Mouse (Mus musculus): Measurements from ENCODE around the gene Mapt. TPM values are rescaled to one million over a fixed set of nuclear protein-coding genes. Genes with fewer than 3 reads are reported as not detected.

Mapt gene
- polyA plus RNA-seq, 1 experiment, result 77.9 TPM

DNA sequence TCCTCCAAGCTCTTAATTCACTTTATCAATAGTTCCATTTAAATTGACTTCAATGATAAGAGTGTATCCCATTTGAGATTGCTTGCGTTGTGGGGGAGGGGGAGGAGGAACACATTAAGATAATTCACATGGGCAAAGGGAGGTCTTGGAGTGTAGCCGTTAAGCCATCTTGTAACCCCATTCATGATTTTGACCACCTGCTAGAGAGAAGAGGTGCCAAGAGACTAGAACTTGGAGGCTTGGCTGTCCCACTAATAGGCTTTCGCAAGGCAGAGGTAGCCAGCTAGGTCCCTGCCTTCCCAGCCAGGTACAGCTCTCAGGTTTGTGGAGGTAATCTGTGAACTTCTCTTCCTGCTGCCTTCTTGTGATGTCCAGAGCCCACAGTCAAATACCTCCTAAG lies 100.0 kb downstream of the Mapt start:
- no peak for TF ChIP-seq CTCF (IDR thresholded peaks at IDR 0.05; ENCODE audit: insufficient read depth, low read length)
- TF ChIP-seq POLR2A (IDR thresholded peaks at IDR 0.05; ENCODE audit: borderline replicate concordance, extremely low read depth, low read depth, low read length), result no peak
- Histone ChIP-seq H3K4me3 (replicated peaks; ENCODE audit: extremely low read depth, low read depth, low read length) (no peak overlapping the region), H3K4me1 (ENCODE audit: control insufficient read depth, insufficient read depth, low read length) (no peaks in the 10 kb centered on the region)
- DNase-seq, result no peak
- WGBS, result 80% methylated on average over 3 of the region's 3 CpGs

DNA sequence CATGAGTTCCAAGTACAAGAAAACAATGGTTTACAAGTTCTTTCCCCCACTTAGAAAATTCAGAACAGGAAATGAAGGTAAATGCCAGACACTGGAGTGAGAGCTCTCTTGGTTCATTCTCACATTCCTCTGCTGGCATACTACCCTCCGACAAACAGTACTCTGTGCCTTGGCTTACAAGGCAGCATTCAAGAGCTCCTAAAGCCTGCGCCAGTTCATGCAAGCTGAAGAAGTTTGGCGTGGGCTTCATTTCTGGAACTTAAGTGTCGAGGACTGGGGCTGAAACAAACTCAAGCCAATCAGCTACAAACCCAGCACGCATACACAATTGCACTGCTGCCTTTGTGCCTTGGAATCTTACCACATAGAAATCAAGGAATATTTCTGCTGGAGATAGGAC lies 100.9 kb downstream of the Mapt start:
- WGBS, result 60% methylated on average over 5 of the region's 5 CpGs
- DNase-seq, result no peak
- Histone ChIP-seq H3K4me3 (replicated peaks; ENCODE audit: extremely low read depth, low read depth, low read length) (no peak overlapping the region), H3K4me1 (ENCODE audit: control insufficient read depth, insufficient read depth, low read length) (no peaks in the 10 kb centered on the region)
- TF ChIP-seq CTCF (IDR thresholded peaks at IDR 0.05; ENCODE audit: insufficient read depth, low read length) (no peak), POLR2A (IDR thresholded peaks at IDR 0.05; ENCODE audit: borderline replicate concordance, extremely low read depth, low read depth, low read length) (no peak)

DNA sequence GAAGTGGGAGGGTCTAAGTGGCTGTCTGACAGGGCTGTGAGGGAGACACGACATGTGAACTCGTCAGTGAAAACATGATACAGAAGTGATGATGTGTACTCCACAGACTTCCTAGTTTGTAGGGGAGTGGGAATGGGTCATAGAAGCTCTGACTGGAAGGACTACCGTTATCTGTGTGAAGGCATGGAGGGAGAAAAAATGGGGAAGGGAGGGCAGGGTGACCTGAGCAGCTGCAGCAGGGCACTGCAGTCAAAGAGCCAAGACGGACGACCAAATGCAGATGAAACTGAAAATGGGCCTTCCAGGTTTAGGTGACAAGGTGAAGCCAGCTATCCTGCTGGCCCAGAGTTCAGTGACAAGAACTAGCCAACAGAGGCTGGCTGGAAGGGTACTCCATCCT lies 102.9 kb downstream of the Mapt start:
- TF ChIP-seq CTCF (IDR thresholded peaks at IDR 0.05; ENCODE audit: insufficient read depth, low read length) (no peak), POLR2A (IDR thresholded peaks at IDR 0.05; ENCODE audit: borderline replicate concordance, extremely low read depth, low read depth, low read length) (no peak)
- Histone ChIP-seq H3K4me1 (ENCODE audit: control insufficient read depth, insufficient read depth, low read length) (no peaks in the 10 kb centered on the region), H3K4me3 (replicated peaks; ENCODE audit: extremely low read depth, low read depth, low read length) (no peak overlapping the region)
- WGBS, result 60% methylated on average over 5 of the region's 5 CpGs
- no peak for DNase-seq

DNA sequence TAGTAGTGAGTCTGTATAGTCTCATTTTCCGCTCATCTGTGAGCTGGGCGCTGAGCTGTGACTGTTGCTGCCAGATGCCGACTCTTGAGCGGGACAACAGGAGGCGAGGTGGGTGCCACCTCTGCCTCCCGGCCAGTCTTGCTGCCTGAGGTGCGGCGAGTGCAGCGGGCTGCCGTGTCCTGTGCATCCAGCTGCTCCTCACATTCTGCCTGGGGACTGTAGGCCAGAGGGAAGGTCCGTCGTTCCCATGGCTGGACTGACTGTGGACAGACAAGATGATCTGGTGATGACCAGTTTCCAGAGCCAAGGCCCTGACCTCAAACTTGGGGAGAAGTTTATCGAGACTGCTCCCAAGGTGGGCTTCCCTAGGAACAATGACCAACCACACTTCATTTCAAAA lies 103.8 kb downstream of the Mapt start:
- no peak for TF ChIP-seq CTCF (IDR thresholded peaks at IDR 0.05; ENCODE audit: insufficient read depth, low read length)
- no peak for TF ChIP-seq POLR2A (IDR thresholded peaks at IDR 0.05; ENCODE audit: borderline replicate concordance, extremely low read depth, low read depth, low read length)
- no peaks in the 10 kb centered on the region for H3K4me1 ChIP-seq (ENCODE audit: control insufficient read depth, insufficient read depth, low read length)
- DNase-seq, result no peak
- no peak overlapping the region for H3K4me3 ChIP-seq (replicated peaks; ENCODE audit: extremely low read depth, low read depth, low read length)
- WGBS, result 89% methylated on average over 13 of the region's 13 CpGs

DNA sequence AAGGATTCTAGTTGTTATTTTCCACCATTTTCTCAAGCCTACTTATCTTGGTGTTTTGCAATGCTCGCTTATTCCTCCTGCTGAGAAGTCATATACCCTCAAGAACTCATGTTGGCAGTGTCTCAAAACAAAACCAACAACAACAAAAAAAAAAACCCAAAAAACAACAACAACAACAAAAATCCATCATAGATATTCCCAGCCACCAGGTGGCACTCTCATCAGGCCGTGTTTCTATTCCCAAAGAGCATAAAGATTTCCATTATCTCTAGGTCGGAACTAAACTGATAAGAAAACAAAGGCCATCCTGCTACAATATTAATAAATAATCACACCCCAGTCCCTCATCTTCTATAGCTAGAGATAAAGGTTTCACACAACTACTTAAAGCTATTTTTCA lies 115.7 kb downstream of the Mapt start:
- TF ChIP-seq POLR2A (IDR thresholded peaks at IDR 0.05; ENCODE audit: borderline replicate concordance, extremely low read depth, low read depth, low read length) (no peak), CTCF (IDR thresholded peaks at IDR 0.05; ENCODE audit: insufficient read depth, low read length) (0 out of 2 replicates have a peak, but pooled peaks have one; percentile 5)
- H3K4me3 ChIP-seq (replicated peaks; ENCODE audit: extremely low read depth, low read depth, low read length), result no peak overlapping the region
- WGBS, result 39% methylated on average over 3 of the region's 3 CpGs
- no peaks in the 10 kb centered on the region for H3K4me1 ChIP-seq (ENCODE audit: control insufficient read depth, insufficient read depth, low read length)
- DNase-seq, result no peak

DNA sequence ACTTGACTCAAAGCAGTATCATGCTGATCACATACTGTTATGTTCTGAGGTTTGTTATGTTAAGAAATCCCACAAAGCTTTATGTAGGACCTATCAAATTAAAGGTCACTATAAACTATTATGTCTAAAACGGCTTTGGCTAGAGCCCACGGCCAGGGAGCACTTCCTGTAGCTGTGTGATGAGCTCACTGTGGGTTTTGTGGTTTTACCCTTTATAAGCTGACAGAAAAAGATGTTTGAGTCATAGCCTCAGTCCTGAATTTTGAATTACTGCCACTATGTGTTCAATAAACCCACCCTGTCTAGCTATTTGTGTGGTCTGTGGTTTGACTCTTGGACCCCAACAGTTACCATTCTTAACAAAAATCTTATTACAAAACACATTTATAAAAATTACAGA lies 130.6 kb downstream of the Mapt start:
- 8% methylated on average over 2 of the region's 2 CpGs for WGBS
- TF ChIP-seq POLR2A (IDR thresholded peaks at IDR 0.05; ENCODE audit: borderline replicate concordance, extremely low read depth, low read depth, low read length) (no peak), CTCF (IDR thresholded peaks at IDR 0.05; ENCODE audit: insufficient read depth, low read length) (no peak)
- DNase-seq, result no peak
- Histone ChIP-seq H3K4me1 (ENCODE audit: control insufficient read depth, insufficient read depth, low read length) (peaks cover 5% of the 10 kb centered on the region; the same call in 1 of the 2 replicates), H3K4me3 (replicated peaks; ENCODE audit: extremely low read depth, low read depth, low read length) (no peak overlapping the region)

DNA sequence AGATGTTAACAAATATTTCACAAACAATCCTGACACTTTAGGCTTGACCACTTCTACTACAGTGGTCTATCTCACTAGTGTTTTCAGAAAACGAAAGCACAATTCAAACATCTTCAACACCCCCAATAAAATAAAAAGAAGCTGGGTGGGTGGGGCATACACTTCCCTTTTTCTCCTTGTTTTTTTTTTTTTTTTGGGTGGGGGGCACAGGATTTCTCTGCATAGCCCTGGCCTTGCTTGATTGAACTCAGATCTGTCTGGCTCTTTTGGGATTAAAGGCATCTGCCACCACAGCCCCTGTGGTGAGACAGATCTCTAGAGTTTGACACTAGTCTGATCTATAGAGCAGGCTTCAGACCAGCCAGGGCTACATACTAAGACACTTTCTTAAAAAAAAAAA lies 131.5 kb downstream of the Mapt start:
- TF ChIP-seq CTCF (IDR thresholded peaks at IDR 0.05; ENCODE audit: insufficient read depth, low read length) (no peak), POLR2A (IDR thresholded peaks at IDR 0.05; ENCODE audit: borderline replicate concordance, extremely low read depth, low read depth, low read length) (no peak)
- WGBS, result 88% methylated on average over 1 of the region's 1 CpGs
- peaks cover 5% of the 10 kb centered on the region; the same call in 1 of the 2 replicates for H3K4me1 ChIP-seq (ENCODE audit: control insufficient read depth, insufficient read depth, low read length)
- DNase-seq, result no peak
- no peak overlapping the region for H3K4me3 ChIP-seq (replicated peaks; ENCODE audit: extremely low read depth, low read depth, low read length)

DNA sequence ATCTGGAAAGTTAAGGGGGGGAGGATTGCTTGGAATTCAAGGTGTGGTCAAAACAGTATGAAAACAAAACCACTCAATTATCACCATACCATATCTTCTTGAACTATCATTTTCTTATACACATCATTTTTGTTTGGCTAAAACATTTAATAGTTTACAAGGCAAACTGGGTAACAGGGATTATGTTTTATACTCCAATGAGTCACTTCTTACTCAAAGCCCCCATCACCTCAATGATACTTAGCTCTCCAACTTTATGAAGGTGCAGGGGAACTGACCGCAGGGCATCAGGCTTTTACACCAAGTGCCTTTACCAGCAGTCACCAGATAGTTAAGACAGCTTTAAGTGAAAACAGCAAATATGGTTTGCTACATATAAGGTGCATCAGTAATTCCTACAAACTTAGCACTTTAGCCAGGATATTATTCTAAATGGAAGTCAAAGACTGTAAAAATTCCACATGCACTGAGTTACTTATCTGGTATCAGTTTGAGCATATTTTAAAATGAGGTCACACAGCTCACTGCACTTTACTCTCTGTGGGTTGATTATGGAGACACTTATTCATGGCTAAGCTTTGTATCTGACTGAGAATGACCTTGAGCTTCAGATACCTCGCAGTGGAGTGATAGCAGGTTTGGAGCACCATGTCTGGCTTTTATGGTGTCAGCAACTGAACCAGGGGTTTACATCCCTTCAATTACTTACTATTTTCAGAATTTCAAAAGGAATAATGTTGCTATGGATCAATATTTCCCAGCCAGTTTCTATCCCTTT lies 132.8 kb downstream of the Mapt start:
- peaks cover 5% of the 10 kb centered on the region; the same call in 1 of the 2 replicates for H3K4me1 ChIP-seq (ENCODE audit: control insufficient read depth, insufficient read depth, low read length)
- no peak for DNase-seq
- no peak overlapping the region for H3K4me3 ChIP-seq (replicated peaks; ENCODE audit: extremely low read depth, low read depth, low read length)
- no peak for TF ChIP-seq CTCF (IDR thresholded peaks at IDR 0.05; ENCODE audit: insufficient read depth, low read length)
- TF ChIP-seq POLR2A (IDR thresholded peaks at IDR 0.05; ENCODE audit: borderline replicate concordance, extremely low read depth, low read depth, low read length), result no peak
- 92% methylated on average over 2 of the region's 2 CpGs for whole genome bisulfite sequencing

DNA sequence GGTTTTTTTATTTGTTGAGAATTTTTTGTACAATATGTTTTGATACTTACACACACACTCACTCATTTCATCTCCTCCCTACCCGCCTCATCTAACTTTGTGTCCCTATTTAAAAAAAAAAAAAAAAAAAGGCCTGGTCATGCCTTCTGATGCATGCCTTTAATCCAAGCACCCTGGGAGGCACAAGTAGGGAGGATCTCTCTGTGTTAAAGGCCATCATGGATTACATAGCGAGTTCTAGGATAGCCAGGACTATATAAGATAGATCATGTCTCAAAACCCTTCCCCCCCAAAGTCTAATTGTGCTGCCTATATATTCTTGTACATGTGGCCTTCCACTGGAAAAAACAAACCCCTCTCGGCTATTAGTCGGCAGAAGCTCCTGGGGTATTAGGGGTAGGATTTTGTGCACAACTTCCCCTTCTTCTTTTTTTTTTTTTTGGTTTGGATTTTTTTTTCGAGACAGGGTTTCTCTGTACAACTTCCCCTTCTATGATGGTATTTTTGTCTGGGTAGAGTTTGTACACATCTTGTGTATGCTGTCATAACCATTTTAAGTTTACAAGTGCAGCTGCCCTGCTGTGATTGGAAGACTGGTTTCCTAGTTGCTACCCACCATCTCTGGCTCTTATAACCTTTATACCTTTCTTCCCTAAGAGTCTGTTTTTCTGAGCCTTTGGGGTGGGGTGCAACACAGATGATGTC lies 136.4 kb downstream of the Mapt start:
- DNase-seq, result no peak
- no peak for TF ChIP-seq CTCF (IDR thresholded peaks at IDR 0.05; ENCODE audit: insufficient read depth, low read length)
- no peak for TF ChIP-seq POLR2A (IDR thresholded peaks at IDR 0.05; ENCODE audit: borderline replicate concordance, extremely low read depth, low read depth, low read length)
- Histone ChIP-seq H3K4me3 (replicated peaks; ENCODE audit: extremely low read depth, low read depth, low read length) (no peak overlapping the region), H3K4me1 (ENCODE audit: control insufficient read depth, insufficient read depth, low read length) (no peaks in the 10 kb centered on the region)
- 73% methylated on average over 5 of the region's 5 CpGs for WGBS
